Mouse (Mus musculus): ENCODE results near the gene Mtmr4. TPM values are rescaled to one million over a fixed set of nuclear protein-coding genes. Genes with fewer than 3 reads are reported as not detected.

The Mtmr4 gene
- polyA plus RNA-seq, 1 experiment from 2014 or later, result 72.2 TPM

DNA sequence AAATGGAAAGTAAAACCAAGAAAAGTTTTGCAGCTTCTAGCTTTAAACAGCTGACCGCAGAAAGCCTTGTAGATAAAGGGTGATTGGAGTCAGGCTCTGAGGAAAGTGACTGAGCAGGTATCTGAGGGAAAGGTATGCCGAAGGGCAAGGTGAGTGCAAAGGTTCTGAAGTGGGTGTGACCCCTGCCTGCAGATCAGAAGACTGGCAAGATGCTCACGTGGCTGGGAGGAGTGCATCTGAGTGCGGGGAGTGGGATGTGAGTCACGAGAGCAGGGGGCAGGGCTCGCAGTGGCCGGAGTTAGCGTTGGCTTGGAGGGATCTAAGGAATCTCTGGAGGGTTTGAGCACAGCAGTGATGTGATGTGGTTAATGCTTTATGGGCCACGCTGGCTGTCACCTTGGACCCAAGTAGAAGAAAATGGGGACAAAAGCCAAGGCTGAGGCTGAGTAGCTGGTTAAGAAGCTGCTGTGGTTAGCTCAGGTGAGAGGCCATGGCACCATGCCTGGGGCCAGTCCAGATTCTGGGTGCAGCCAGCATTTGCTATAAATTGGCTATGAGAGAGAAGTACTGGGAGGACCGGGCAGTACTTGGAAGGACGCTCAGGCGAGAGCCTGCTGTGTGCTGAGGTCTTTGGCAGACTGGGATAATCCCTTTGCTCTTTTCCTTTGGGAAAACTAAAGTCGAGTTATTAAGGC is 7.6 kb downstream of the Mtmr4 start:
- Histone ChIP-seq H3K36me3 (ENCODE audit: control insufficient read depth, insufficient read depth, low read length) (peaks cover 24% of the 10 kb centered on the region), H3K4me3 (ENCODE audit: low read depth, low read length) (no peak overlapping the region), H3K4me1 (replicated peaks; ENCODE audit: control insufficient read depth, insufficient read depth, low read length) (peaks cover 7% of the 10 kb centered on the region; the same call in 1 of the 2 replicates), H3K27me3 (ENCODE audit: control insufficient read depth, insufficient read depth, low read length) (no peaks in the 10 kb centered on the region), H3K9ac (ENCODE audit: low read length) (no peak overlapping the region), H3K9me3 (ENCODE audit: control insufficient read depth, low read length) (no peaks in the 10 kb centered on the region), H3K4me2 (ENCODE audit: low read depth, low read length, severe bottlenecking) (no peak overlapping the region), H3K27ac (ENCODE audit: low read depth, low read length) (no peak overlapping the region)
- DNase-seq (ENCODE audit: low spot score), result no peak
- WGBS, result 88% methylated on average over 13 of the region's 13 CpGs
- no peak for ATAC-seq (replicated peaks; ENCODE audit: low FRiP score)

DNA sequence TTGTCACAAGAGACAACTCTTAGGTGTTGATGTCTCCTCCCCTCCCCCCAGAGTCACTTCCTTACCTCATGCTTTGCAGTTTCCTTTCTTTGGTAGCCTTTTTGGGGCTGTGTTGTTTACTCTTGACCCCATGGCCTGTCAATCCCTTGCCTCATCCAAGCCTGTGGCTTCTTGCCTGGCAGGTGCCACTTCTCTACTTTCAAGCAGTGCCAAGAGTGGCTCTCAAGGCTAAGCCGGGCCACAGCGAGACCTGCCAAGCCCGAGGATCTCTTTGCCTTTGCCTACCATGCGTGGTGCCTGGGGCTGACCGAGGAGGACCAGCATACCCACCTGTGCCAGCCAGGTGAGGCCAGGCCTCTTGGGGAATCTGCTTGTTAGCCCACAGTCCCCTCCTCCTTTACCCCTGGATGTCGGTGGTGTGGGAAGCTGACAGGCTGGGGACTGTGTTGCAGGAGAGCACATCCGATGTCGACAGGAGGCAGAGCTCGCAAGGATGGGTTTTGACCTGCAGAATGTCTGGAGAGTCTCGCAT is 8.4 kb downstream of the Mtmr4 start:
- peaks cover 32% of the 10 kb centered on the region for H3K36me3 ChIP-seq (ENCODE audit: control insufficient read depth, insufficient read depth, low read length)
- no peak for ATAC-seq (replicated peaks; ENCODE audit: low FRiP score)
- H3K27me3 ChIP-seq (ENCODE audit: control insufficient read depth, insufficient read depth, low read length), result no peaks in the 10 kb centered on the region
- no peak overlapping the region for H3K9ac ChIP-seq (ENCODE audit: low read length)
- no peaks in the 10 kb centered on the region for H3K9me3 ChIP-seq (ENCODE audit: control insufficient read depth, low read length)
- 94% methylated on average over 10 of the region's 10 CpGs for WGBS
- 0 out of 2 replicates have a peak, but pooled peaks cover 7% of the 10 kb centered on the region for H3K4me1 ChIP-seq (replicated peaks; ENCODE audit: control insufficient read depth, insufficient read depth, low read length)
- DNase-seq (ENCODE audit: low spot score), result peak; percentile 42
- no peak overlapping the region for H3K4me2 ChIP-seq (ENCODE audit: low read depth, low read length, severe bottlenecking)
- H3K27ac ChIP-seq (ENCODE audit: low read depth, low read length), result no peak overlapping the region
- no peak overlapping the region for H3K4me3 ChIP-seq (ENCODE audit: low read depth, low read length)

DNA sequence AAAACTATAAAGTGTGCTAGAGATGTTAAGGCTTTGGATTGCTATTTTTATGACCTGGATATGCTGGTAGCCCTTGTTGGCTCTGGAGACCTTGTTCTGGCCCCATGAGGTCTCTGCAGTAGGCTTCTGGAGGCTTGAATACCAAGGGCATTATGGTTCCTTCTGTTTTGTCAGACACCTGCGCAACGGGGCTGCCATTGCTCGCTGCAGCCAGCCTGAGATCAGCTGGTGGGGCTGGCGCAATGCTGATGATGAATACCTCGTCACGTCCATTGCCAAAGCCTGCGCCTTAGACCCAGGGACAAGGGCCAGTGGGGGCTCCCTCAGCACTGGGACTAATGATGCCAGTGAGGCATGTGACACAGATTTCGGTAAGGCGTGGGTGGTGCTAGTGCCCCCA is 10.3 kb downstream of the Mtmr4 start:
- peaks cover 34% of the 10 kb centered on the region for H3K36me3 ChIP-seq (ENCODE audit: control insufficient read depth, insufficient read depth, low read length)

DNA sequence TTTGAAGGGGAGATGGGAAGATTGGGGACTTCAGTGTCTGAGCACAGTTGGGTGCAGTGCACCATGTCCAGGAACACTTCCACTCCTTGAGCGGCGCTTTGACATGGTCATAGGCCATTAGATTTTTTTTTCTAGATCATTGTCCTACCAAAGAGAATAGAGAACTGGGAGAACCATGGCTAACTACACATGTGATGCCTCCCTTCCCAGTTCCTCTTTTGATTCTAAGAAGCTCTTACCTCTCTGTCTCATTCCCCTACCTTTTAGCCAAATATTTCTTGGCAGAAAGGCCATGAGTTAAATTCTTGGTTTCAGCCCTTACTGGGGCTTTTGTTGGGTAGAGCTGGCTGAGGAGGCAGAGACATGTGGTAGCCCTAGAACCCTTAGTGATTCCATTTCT is 11.6 kb downstream of the Mtmr4 start:
- no peak for ATAC-seq (replicated peaks; ENCODE audit: low FRiP score)

More for the DNA sequence above, 10.3 kb downstream of the Mtmr4 start:
- DNase-seq (ENCODE audit: low spot score), result no peak
- Histone ChIP-seq H3K9ac (ENCODE audit: low read length) (no peak overlapping the region), H3K27ac (ENCODE audit: low read depth, low read length) (no peak overlapping the region), H3K4me1 (replicated peaks; ENCODE audit: control insufficient read depth, insufficient read depth, low read length) (no peaks in the 10 kb centered on the region), H3K4me2 (ENCODE audit: low read depth, low read length, severe bottlenecking) (no peak overlapping the region), H3K27me3 (ENCODE audit: control insufficient read depth, insufficient read depth, low read length) (no peaks in the 10 kb centered on the region), H3K9me3 (ENCODE audit: control insufficient read depth, low read length) (no peaks in the 10 kb centered on the region), H3K4me3 (ENCODE audit: low read depth, low read length) (no peak overlapping the region)
- no peak for ATAC-seq (replicated peaks; ENCODE audit: low FRiP score)
- WGBS, result 93% methylated on average over 9 of the region's 9 CpGs

DNA sequence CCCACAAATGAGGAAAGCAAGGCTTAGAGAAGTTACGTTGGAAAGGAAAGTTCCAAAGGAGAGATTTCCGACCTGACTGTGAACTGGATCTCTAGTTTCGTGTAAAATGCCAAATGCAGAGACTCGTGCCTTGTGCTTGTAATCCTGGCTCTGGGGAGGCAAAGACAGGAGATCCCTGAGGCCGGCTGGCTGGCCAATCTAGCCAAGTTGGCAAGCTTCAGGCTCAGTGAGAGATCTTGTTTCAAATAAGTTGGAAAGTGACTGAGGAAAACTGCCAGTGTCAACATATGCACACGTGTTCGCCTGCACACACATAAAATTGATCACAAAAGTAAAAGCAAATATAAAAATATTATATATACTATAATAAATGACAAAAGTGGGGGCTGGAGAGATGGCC is 17.3 kb downstream of the Mtmr4 start:
- no peak overlapping the region for H3K27ac ChIP-seq (ENCODE audit: low read depth, low read length)
- ATAC-seq (replicated peaks; ENCODE audit: low FRiP score) (no peak), DNase-seq (ENCODE audit: low spot score) (peak; percentile 30)
- H3K9me3 ChIP-seq (ENCODE audit: control insufficient read depth, low read length), result no peaks in the 10 kb centered on the region
- H3K36me3 ChIP-seq (ENCODE audit: control insufficient read depth, insufficient read depth, low read length), result peaks cover 32% of the 10 kb centered on the region
- H3K4me1 ChIP-seq (replicated peaks; ENCODE audit: control insufficient read depth, insufficient read depth, low read length), result no peaks in the 10 kb centered on the region
- 87% methylated on average over 7 of the region's 7 CpGs for WGBS
- no peak overlapping the region for H3K4me2 ChIP-seq (ENCODE audit: low read depth, low read length, severe bottlenecking)
- no peak overlapping the region for H3K4me3 ChIP-seq (ENCODE audit: low read depth, low read length)
- no peak overlapping the region for H3K9ac ChIP-seq (ENCODE audit: low read length)
- H3K27me3 ChIP-seq (ENCODE audit: control insufficient read depth, insufficient read depth, low read length), result no peaks in the 10 kb centered on the region

More for the DNA sequence above, 11.6 kb downstream of the Mtmr4 start:
- no peak for DNase-seq (ENCODE audit: low spot score)
- Histone ChIP-seq H3K4me2 (ENCODE audit: low read depth, low read length, severe bottlenecking) (no peak overlapping the region), H3K4me1 (replicated peaks; ENCODE audit: control insufficient read depth, insufficient read depth, low read length) (no peaks in the 10 kb centered on the region), H3K9ac (ENCODE audit: low read length) (no peak overlapping the region), H3K27me3 (ENCODE audit: control insufficient read depth, insufficient read depth, low read length) (no peaks in the 10 kb centered on the region), H3K4me3 (ENCODE audit: low read depth, low read length) (no peak overlapping the region), H3K36me3 (ENCODE audit: control insufficient read depth, insufficient read depth, low read length) (peaks cover 29% of the 10 kb centered on the region; the same call in 1 of the 2 replicates), H3K27ac (ENCODE audit: low read depth, low read length) (no peak overlapping the region), H3K9me3 (ENCODE audit: control insufficient read depth, low read length) (no peaks in the 10 kb centered on the region)
- 96% methylated on average over 2 of the region's 2 CpGs for WGBS

DNA sequence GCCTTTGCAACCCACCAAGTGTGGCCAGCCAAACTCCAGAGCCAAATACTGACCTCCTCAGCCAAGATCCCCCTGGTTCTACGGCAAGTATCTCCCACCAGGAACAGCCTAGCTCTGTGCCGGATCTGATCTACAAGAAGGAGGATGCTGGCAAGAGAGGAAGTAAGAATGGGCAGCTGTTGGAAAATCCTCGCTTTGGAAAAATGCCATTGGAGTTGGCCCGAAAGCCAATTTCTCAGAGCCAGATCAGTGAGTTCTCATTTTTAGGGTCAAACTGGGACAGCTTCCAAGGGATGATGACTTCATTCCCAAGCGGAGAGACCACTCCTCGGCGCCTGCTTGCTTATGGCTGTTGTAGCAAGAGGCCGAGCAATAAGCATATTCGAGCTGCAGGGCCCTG is 19.6 kb downstream of the Mtmr4 start:
- Histone ChIP-seq H3K4me2 (ENCODE audit: low read depth, low read length, severe bottlenecking) (no peak overlapping the region), H3K9ac (ENCODE audit: low read length) (no peak overlapping the region), H3K27ac (ENCODE audit: low read depth, low read length) (no peak overlapping the region), H3K9me3 (ENCODE audit: control insufficient read depth, low read length) (no peaks in the 10 kb centered on the region; the same call in 1 of the 2 replicates), H3K4me1 (replicated peaks; ENCODE audit: control insufficient read depth, insufficient read depth, low read length) (no peaks in the 10 kb centered on the region), H3K4me3 (ENCODE audit: low read depth, low read length) (no peak overlapping the region), H3K36me3 (ENCODE audit: control insufficient read depth, insufficient read depth, low read length) (peaks cover 31% of the 10 kb centered on the region), H3K27me3 (ENCODE audit: control insufficient read depth, insufficient read depth, low read length) (no peaks in the 10 kb centered on the region)
- 94% methylated on average over 9 of the region's 9 CpGs for WGBS
- peak; percentile 42 for DNase-seq (ENCODE audit: low spot score)
- ATAC-seq (replicated peaks; ENCODE audit: low FRiP score), result no peak

DNA sequence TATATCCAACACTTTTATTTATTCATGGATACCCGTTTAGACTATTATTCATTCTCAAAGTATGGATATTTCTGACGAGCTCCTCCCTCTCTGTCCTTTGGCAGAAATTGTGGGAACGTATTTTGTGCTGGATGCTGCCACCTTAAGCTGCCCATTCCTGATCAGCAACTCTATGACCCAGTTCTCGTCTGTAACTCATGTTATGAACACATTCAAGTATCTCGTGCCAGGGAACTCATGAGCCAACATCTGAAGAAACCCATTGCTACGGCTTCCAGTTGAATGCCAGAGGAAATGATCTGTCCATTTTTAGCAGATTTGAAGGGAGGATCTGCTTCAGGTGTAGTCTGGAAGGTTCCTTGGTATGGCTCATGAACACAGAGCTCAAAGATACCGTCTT is 22.0 kb downstream of the Mtmr4 start:
- no peaks in the 10 kb centered on the region; the same call in 1 of the 2 replicates for H3K9me3 ChIP-seq (ENCODE audit: control insufficient read depth, low read length)
- no peak overlapping the region for H3K9ac ChIP-seq (ENCODE audit: low read length)
- no peak overlapping the region for H3K4me2 ChIP-seq (ENCODE audit: low read depth, low read length, severe bottlenecking)
- peaks cover 42% of the 10 kb centered on the region for H3K36me3 ChIP-seq (ENCODE audit: control insufficient read depth, insufficient read depth, low read length)
- no peaks in the 10 kb centered on the region for H3K4me1 ChIP-seq (replicated peaks; ENCODE audit: control insufficient read depth, insufficient read depth, low read length)
- ATAC-seq (replicated peaks; ENCODE audit: low FRiP score) (no peak), DNase-seq (ENCODE audit: low spot score) (no peak)
- no peak overlapping the region for H3K4me3 ChIP-seq (ENCODE audit: low read depth, low read length)
- WGBS, result 90% methylated on average over 7 of the region's 7 CpGs
- no peak overlapping the region for H3K27ac ChIP-seq (ENCODE audit: low read depth, low read length)
- no peaks in the 10 kb centered on the region for H3K27me3 ChIP-seq (ENCODE audit: control insufficient read depth, insufficient read depth, low read length)

DNA sequence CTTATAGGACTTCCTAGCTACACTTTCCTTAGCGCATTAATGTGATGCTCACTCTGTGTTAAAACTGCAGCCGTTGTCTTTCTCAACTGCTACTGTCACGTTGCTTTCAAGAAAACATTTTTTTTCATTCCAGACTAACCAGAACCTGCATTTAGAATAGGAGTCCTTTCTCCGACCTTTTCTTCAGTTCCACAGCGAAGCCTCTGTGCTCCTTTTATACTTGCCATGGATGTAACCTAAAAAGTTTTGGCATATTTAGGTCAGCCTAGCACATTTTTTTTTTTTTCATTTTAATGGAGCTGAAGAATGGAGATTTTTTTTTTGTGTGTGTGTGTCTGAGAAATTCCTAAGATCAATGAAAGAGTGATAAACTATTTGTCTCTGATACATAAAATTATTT is 23.6 kb downstream of the Mtmr4 start:
- H3K27ac ChIP-seq (ENCODE audit: low read depth, low read length), result no peak overlapping the region
- no peaks in the 10 kb centered on the region; the same call in 1 of the 2 replicates for H3K9me3 ChIP-seq (ENCODE audit: control insufficient read depth, low read length)
- peaks cover 39% of the 10 kb centered on the region for H3K36me3 ChIP-seq (ENCODE audit: control insufficient read depth, insufficient read depth, low read length)
- DNase-seq (ENCODE audit: low spot score) (no peak), ATAC-seq (replicated peaks; ENCODE audit: low FRiP score) (no peak)
- H3K4me3 ChIP-seq (ENCODE audit: low read depth, low read length), result no peak overlapping the region
- H3K9ac ChIP-seq (ENCODE audit: low read length), result no peak overlapping the region
- no peak overlapping the region for H3K4me2 ChIP-seq (ENCODE audit: low read depth, low read length, severe bottlenecking)
- no peaks in the 10 kb centered on the region for H3K4me1 ChIP-seq (replicated peaks; ENCODE audit: control insufficient read depth, insufficient read depth, low read length)
- no peaks in the 10 kb centered on the region for H3K27me3 ChIP-seq (ENCODE audit: control insufficient read depth, insufficient read depth, low read length)
- WGBS, result 96% methylated on average over 5 of the region's 5 CpGs

DNA sequence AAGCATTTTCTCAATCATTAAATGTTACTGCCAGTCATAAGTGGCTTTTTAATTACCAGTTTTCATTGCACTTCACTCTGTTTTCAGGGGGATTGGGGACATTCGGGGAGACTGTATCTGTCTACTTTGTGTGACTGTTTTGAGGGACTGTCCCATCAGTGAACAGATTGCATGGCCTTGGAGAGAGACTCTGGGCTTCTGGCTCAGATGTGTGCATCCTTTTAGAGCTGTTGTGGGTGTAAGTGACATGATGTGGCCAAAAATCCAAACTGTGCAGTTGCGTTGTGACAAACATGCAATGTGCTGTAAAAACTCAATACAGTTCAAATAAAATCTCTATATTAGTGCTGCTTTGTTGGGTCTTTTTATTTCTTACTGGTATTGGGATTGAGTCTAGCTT is 24.0 kb downstream of the Mtmr4 start:
- H3K36me3 ChIP-seq (ENCODE audit: control insufficient read depth, insufficient read depth, low read length), result peaks cover 39% of the 10 kb centered on the region
- H3K4me3 ChIP-seq (ENCODE audit: low read depth, low read length), result no peak overlapping the region
- H3K27me3 ChIP-seq (ENCODE audit: control insufficient read depth, insufficient read depth, low read length), result no peaks in the 10 kb centered on the region
- H3K4me1 ChIP-seq (replicated peaks; ENCODE audit: control insufficient read depth, insufficient read depth, low read length), result no peaks in the 10 kb centered on the region
- WGBS, result 97% methylated on average over 2 of the region's 2 CpGs
- no peak for ATAC-seq (replicated peaks; ENCODE audit: low FRiP score)
- no peak for DNase-seq (ENCODE audit: low spot score)
- no peak overlapping the region for H3K4me2 ChIP-seq (ENCODE audit: low read depth, low read length, severe bottlenecking)
- H3K27ac ChIP-seq (ENCODE audit: low read depth, low read length), result no peak overlapping the region
- no peaks in the 10 kb centered on the region; the same call in 1 of the 2 replicates for H3K9me3 ChIP-seq (ENCODE audit: control insufficient read depth, low read length)
- H3K9ac ChIP-seq (ENCODE audit: low read length), result no peak overlapping the region

Measured in forebrain, embryonic 11.5 days (tissue).